Mouse (Mus musculus): ENCODE data around the gene Rpl35. TPM values are rescaled to one million over a fixed set of nuclear protein-coding genes. Genes with fewer than 3 reads are reported as not detected.

The Rpl35 gene
- polyA plus RNA-seq, 1 experiment from 2014 or later: 945 TPM

DNA sequence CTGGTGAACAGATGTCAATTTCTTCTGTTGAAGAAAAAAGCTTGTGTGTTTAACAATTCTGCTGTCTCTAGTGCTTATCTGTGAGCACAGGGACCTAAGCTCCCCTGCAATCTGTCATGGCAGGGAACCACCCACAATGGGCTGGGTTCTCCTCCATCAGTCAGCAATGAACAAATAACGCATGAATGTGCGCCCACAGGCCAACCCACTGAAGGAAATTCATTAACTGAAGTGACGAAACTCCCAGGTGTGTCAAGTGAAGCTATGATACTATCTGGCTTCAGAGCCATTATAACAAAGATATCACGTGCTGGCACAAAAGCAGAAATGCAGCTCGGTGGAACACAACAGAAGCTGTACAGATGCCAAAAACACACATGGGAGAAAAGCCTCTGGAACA is 35.4 kb downstream of the Rpl35 start:
- no peaks in the 10 kb centered on the region for H3K9me3 ChIP-seq
- H3K36me3 ChIP-seq: no peaks in the 10 kb centered on the region
- no peaks in the 10 kb centered on the region for H3K27me3 ChIP-seq
- WGBS: 79% methylated on average over 5 of the region's 5 CpGs
- no peak overlapping the region for H3K27ac ChIP-seq
- ATAC-seq (ENCODE audit: low FRiP score, low read depth): no peak
- H3K4me2 ChIP-seq (replicated peaks): no peak overlapping the region
- no peak overlapping the region for H3K9ac ChIP-seq
- no peaks in the 10 kb centered on the region for H3K4me1 ChIP-seq
- H3K4me3 ChIP-seq: no peak overlapping the region

- no peaks in the 10 kb centered on the region for H3K27me3 ChIP-seq
- H3K36me3 ChIP-seq: no peaks in the 10 kb centered on the region
- ATAC-seq (ENCODE audit: low FRiP score, low read depth): no peak
- H3K4me1 ChIP-seq: no peaks in the 10 kb centered on the region
- no peak overlapping the region for H3K4me3 ChIP-seq
- 98% methylated on average over 2 of the region's 2 CpGs for WGBS
- H3K27ac ChIP-seq: no peak overlapping the region
- H3K9me3 ChIP-seq: no peaks in the 10 kb centered on the region
- no peak overlapping the region for H3K9ac ChIP-seq
- H3K4me2 ChIP-seq (replicated peaks): no peak overlapping the region
Measured at GRCm38 (mm10) chr2:38969650-38970049, 35.8 kb downstream of the Rpl35 start.

DNA sequence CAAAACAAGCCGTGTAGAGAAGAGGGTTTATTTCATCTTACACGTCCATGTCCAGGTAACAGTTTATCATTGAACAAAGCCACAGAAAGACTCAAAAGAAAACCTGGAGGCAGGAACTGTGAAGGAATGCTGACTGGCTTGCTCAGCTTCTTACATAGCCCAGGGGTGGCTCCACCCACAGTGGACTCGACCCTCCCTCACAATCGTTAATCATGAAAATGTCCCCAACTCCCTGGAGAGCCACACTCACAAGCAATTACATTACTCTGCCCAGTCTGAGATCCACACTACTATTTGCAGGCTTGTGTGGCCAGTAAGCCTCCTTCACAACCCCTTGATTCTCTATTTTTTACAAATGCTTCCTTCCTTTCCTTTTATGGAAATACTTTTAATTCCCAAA is 41.2 kb downstream of the Rpl35 start:
- 0 out of 2 replicates have a peak, but pooled peaks cover 3% of the 10 kb centered on the region for H3K4me1 ChIP-seq
- no peak overlapping the region for H3K27ac ChIP-seq
- H3K9ac ChIP-seq: no peak overlapping the region
- peaks cover 5% of the 10 kb centered on the region; the same call in 1 of the 2 replicates for H3K36me3 ChIP-seq
- WGBS: 21% methylated on average over 4 of the region's 4 CpGs
- H3K4me2 ChIP-seq (replicated peaks): no peak overlapping the region
- H3K4me3 ChIP-seq: no peak overlapping the region
- no peaks in the 10 kb centered on the region for H3K27me3 ChIP-seq
- ATAC-seq (ENCODE audit: low FRiP score, low read depth): peak; percentile 73
- H3K9me3 ChIP-seq: no peaks in the 10 kb centered on the region

GRCm38 (mm10) chr2:38957671-38958223 is 47.7 kb downstream of the Rpl35 start:
- WGBS: 84% methylated on average over 5 of the region's 5 CpGs

DNA sequence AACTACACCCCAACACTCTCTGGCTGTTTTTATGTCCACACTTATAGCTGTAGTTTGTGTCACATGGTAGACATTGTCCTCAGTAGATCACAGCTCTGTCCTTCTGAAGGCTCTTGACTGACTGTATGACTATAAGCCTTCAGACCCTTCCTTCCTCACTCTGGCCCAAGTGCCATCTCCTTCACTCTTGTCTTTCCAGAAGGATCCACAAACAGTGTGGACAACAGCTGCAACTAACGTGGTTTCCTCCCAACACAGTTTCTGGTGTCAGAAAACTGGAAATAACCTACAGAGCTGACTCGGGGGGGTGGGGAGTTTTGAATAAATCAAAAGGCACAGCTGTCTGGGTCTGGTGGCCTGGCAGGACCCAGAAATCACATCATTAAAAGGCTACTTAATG is 49.4 kb downstream of the Rpl35 start:
- H3K4me1 ChIP-seq: no peaks in the 10 kb centered on the region
- no peak for ATAC-seq (ENCODE audit: low FRiP score, low read depth)
- no peak overlapping the region for H3K27ac ChIP-seq
- no peak overlapping the region for H3K4me3 ChIP-seq
- 54% methylated on average over 2 of the region's 2 CpGs for WGBS
- H3K9ac ChIP-seq: no peak overlapping the region
- H3K4me2 ChIP-seq (replicated peaks): no peak overlapping the region
- H3K9me3 ChIP-seq: no peaks in the 10 kb centered on the region
- no peaks in the 10 kb centered on the region for H3K27me3 ChIP-seq
- H3K36me3 ChIP-seq: peaks cover 5% of the 10 kb centered on the region; the same call in 1 of the 2 replicates

More at GRCm38 (mm10) chr2:38957671-38958223, 47.7 kb downstream of the Rpl35 start:
- Histone ChIP-seq H3K4me2 (replicated peaks) (no peak overlapping the region), H3K27ac (no peak overlapping the region), H3K4me3 (no peak overlapping the region), H3K36me3 (peaks cover 5% of the 10 kb centered on the region; the same call in 1 of the 2 replicates), H3K27me3 (no peaks in the 10 kb centered on the region), H3K9ac (no peak overlapping the region), H3K9me3 (no peaks in the 10 kb centered on the region), H3K4me1 (no peaks in the 10 kb centered on the region)
- ATAC-seq (ENCODE audit: low FRiP score, low read depth): no peak

DNA sequence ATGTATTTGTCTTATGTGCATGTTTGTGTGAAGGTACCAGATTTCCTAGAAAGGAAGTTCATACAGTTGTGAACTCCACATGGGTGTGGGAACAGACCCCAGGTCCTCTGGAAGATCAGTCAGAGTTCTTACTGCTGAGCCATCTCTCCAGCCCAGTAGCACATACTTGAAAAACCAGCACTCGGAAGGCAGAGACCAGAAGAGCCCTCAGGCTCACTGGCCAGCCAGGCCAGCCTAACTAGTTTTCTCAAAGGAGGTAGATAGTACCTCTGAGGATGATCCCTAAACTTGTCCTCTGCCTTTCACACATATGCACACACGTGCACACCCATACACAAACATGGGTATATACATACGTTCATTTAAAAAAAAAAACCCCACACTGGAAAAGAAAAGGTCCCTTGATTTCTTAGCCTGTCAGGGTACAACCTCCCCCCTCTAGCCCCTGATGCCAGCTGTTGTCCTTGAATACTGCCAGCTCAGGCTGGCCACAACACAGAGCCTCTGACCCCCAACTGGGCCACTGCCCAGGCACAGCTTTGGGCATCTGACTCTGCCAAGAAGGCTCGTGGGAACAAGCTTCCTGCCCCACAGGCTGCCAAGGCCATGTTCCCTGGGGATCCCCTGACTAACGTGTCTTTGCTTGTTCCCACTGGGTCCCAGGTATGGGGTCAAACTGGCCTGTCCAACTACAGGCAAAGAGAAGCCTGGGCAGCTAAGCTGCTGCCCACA is 52.1 kb downstream of the Rpl35 start:
- WGBS: 67% methylated on average over 5 of the region's 5 CpGs
- Histone ChIP-seq H3K36me3 (no peaks in the 10 kb centered on the region), H3K27ac (no peak overlapping the region), H3K9me3 (no peaks in the 10 kb centered on the region), H3K4me3 (no peak overlapping the region), H3K4me1 (no peaks in the 10 kb centered on the region), H3K9ac (no peak overlapping the region), H3K4me2 (replicated peaks) (no peak overlapping the region), H3K27me3 (no peaks in the 10 kb centered on the region)
- ATAC-seq (ENCODE audit: low FRiP score, low read depth): no peak

Other genes with a start within 250 kb of the Rpl35 start
- 0.60 and 0.80 TPM in 2 replicates for gene Nr6a1, start 77.9 kb downstream of the Rpl35 start, polyA plus RNA-seq (2015; fragmentation: Nextera tagmentation; extraction: Ambion mirVana)
- gene Olfml2a, start 73.6 kb downstream of the Rpl35 start, polyA plus RNA-seq (2015; fragmentation: Nextera tagmentation; extraction: Ambion mirVana): 6.4 and 6.7 TPM in 2 replicates
- gene Wdr38, start 8.1 kb downstream of the Rpl35 start, polyA plus RNA-seq (2015; fragmentation: Nextera tagmentation; extraction: Ambion mirVana): 1.8 and 1.9 TPM in 2 replicates
- gene Arpc5l, start 276 bp downstream of the Rpl35 start, polyA plus RNA-seq (2015; fragmentation: Nextera tagmentation; extraction: Ambion mirVana): 111 and 115 TPM in 2 replicates
- gene Golga1, start 59.9 kb upstream of the Rpl35 start, polyA plus RNA-seq (2015; fragmentation: Nextera tagmentation; extraction: Ambion mirVana): 29.2 and 31.0 TPM in 2 replicates
- gene Scai, start 185.1 kb upstream of the Rpl35 start, polyA plus RNA-seq (2015; fragmentation: Nextera tagmentation; extraction: Ambion mirVana): 16.4 and 16.9 TPM in 2 replicates
- gene Ppp6c, start 220.8 kb upstream of the Rpl35 start, polyA plus RNA-seq (2015; fragmentation: Nextera tagmentation; extraction: Ambion mirVana): 74.8 and 75.1 TPM in 2 replicates

All from limb, embryonic 13.5 days (tissue).